In genomic region chr1:178310128-178310527, GRCm38 (mm10) we compare ENCODE assay signal across 18 mouse cellular contexts. TPM values are rescaled to one million over a fixed set of nuclear protein-coding genes. Genes with fewer than 3 reads are reported as not detected.
DNase-seq lines count a peak whose midpoint lies in the region; ATAC-seq and TF ChIP-seq lines count a peak whose summit lies in the region.
"Had no signal": no experiment of that assay in that cellular context is flagged by ENCODE, and none has a peak within 500 bp of the region (broad histone marks: within the 10 kb centered on the region; RNA-seq: fewer than 3 reads in every experiment).

No protein-coding gene starts in this region.

- no peak for ATAC-seq in intestine, postnatal 0 days
- ATAC-seq in intestine, embryonic 16.5 days, result no peak
- ATAC-seq in activated CD4-positive, CD25-positive, alpha-beta regulatory T cell, adult 4 months, result peak; percentile 19

- no peaks in the 10 kb centered on the region for H3K4me1 ChIP-seq in intestine, postnatal 0 days (replicated peaks; ENCODE audit: control insufficient read depth, insufficient read depth, low read length)
- H3K4me1 ChIP-seq in intestine, embryonic 16.5 days (ENCODE audit: control insufficient read depth, insufficient read depth, low read length), result no peaks in the 10 kb centered on the region; the same call in 1 of the 2 replicates
- H3K4me1 ChIP-seq: embryonic facial prominence, embryonic 12.5 days; neural tube, embryonic 13.5 days; stomach, embryonic 15.5 days had no signal

- no peak overlapping the region for H3K4me2 ChIP-seq in intestine, postnatal 0 days (replicated peaks; ENCODE audit: low read depth)
- H3K4me2 ChIP-seq in intestine, embryonic 16.5 days (ENCODE audit: low read depth, low read length), result no peak overlapping the region
- H3K4me2 ChIP-seq: embryonic facial prominence, embryonic 12.5 days; neural tube, embryonic 13.5 days; stomach, embryonic 15.5 days had no signal

- 79% methylated on average over 1 of the region's 1 CpGs for WGBS in intestine, postnatal 0 days
- 71% methylated on average over 1 of the region's 1 CpGs for WGBS in intestine, embryonic 16.5 days

- H3K9ac ChIP-seq in intestine, postnatal 0 days (ENCODE audit: low read depth, low read length), result no peak overlapping the region
- no peak overlapping the region for H3K9ac ChIP-seq in intestine, embryonic 16.5 days (ENCODE audit: low read depth, low read length)
- H3K9ac ChIP-seq: embryonic facial prominence, embryonic 12.5 days; liver, embryonic 14.5 days; neural tube, embryonic 13.5 days; stomach, embryonic 15.5 days had no signal

- no peak overlapping the region for H3K27ac ChIP-seq in intestine, postnatal 0 days (ENCODE audit: low read depth, low read length)
- no peak overlapping the region for H3K27ac ChIP-seq in intestine, embryonic 16.5 days (ENCODE audit: low read length)
- H3K27ac ChIP-seq: embryonic facial prominence, embryonic 12.5 days; liver, embryonic 14.5 days; neural tube, embryonic 13.5 days; stomach, embryonic 15.5 days had no signal

- H3K9me3 ChIP-seq in intestine, postnatal 0 days (ENCODE audit: control insufficient read depth), result no peaks in the 10 kb centered on the region
- no peaks in the 10 kb centered on the region for H3K9me3 ChIP-seq in intestine, embryonic 16.5 days (ENCODE audit: control insufficient read depth, low read length)
- H3K9me3 ChIP-seq: embryonic facial prominence, embryonic 12.5 days; neural tube, embryonic 13.5 days; stomach, embryonic 15.5 days had no signal

- peak; percentile 80 for DNase-seq in retina, embryonic 14.5 days (ENCODE audit: low spot score)
- no peak for DNase-seq in retina, postnatal 1 day
- DNase-seq in urinary bladder, adult 18-20 months (ENCODE audit: low spot score in 2 of 2), result no peak
- no peak for DNase-seq in embryo, embryonic 9.5 days (ENCODE audit: extremely low spot score)
- DNase-seq: adrenal gland, adult 8-10 months; cerebellum, adult 18-20 months; gastrocnemius, postnatal 36 days; kidney, adult 18-20 months; kidney, postnatal 25 days; layer of hippocampus, postnatal 36 days; thymus, postnatal 14 days had no signal

- no peak overlapping the region for H3K4me3 ChIP-seq in intestine, postnatal 0 days (ENCODE audit: low read depth, low read length)
- H3K4me3 ChIP-seq in intestine, embryonic 16.5 days (ENCODE audit: low read length), result no peak overlapping the region
- H3K4me3 ChIP-seq: embryonic facial prominence, embryonic 12.5 days; neural tube, embryonic 13.5 days; stomach, embryonic 15.5 days had no signal

- no peaks in the 10 kb centered on the region for H3K27me3 ChIP-seq in intestine, postnatal 0 days (replicated peaks; ENCODE audit: control insufficient read depth, insufficient read depth, low read length)
- no peaks in the 10 kb centered on the region for H3K27me3 ChIP-seq in intestine, embryonic 16.5 days (replicated peaks; ENCODE audit: control insufficient read depth, insufficient read depth, low read length)
- H3K27me3 ChIP-seq: embryonic facial prominence, embryonic 12.5 days; neural tube, embryonic 13.5 days; stomach, embryonic 15.5 days had no signal

- H3K36me3 ChIP-seq in intestine, postnatal 0 days (ENCODE audit: control insufficient read depth, insufficient read depth), result no peaks in the 10 kb centered on the region
- H3K36me3 ChIP-seq in intestine, embryonic 16.5 days (ENCODE audit: control insufficient read depth, insufficient read depth, low read length), result no peaks in the 10 kb centered on the region
- H3K36me3 ChIP-seq: embryonic facial prominence, embryonic 12.5 days; neural tube, embryonic 13.5 days; stomach, embryonic 15.5 days had no signal

- TF ChIP-seq CTCF in intestine, postnatal 0 days (IDR thresholded peaks at IDR 0.05; ENCODE audit: low read depth), result peak; percentile 17; the same call in 1 of the 2 replicates

RNA-seq across cellular contexts. Expression of gene Cox20, which starts 8.8 kb away (rescaled TPM):
- 146 and 148 TPM in 2 replicates for polyA plus RNA-seq in intestine, postnatal 0 days (2015; fragmentation: Nextera tagmentation; extraction: Ambion mirVana)
- polyA plus RNA-seq in intestine, embryonic 16.5 days (2015; fragmentation: Nextera tagmentation; extraction: Ambion mirVana), result 136 and 142 TPM in 2 replicates
- polyA plus RNA-seq in activated CD4-positive, CD25-positive, alpha-beta regulatory T cell, adult 4 months (2017; shearing (Covaris generic)), result 100 to 1,000 TPM; 176 to 202 TPM

RNA-seq across cellular contexts. Expression of gene Hnrnpu, which starts 27.5 kb away (rescaled TPM):
- 131 TPM in 2 replicates for polyA plus RNA-seq in intestine, postnatal 0 days (2015; fragmentation: Nextera tagmentation; extraction: Ambion mirVana)
- 137 and 155 TPM in 2 replicates for polyA plus RNA-seq in intestine, embryonic 16.5 days (2015; fragmentation: Nextera tagmentation; extraction: Ambion mirVana)
- 100 to 1,000 TPM in 1 of 2 experiments, 10 to 100 TPM in 1; 91.3 to 137 TPM for polyA plus RNA-seq in activated CD4-positive, CD25-positive, alpha-beta regulatory T cell, adult 4 months (2017; shearing (Covaris generic))
